Mouse (Mus musculus) liver, postnatal 0 days (tissue): Measurements from ENCODE around the gene Med12l.

Experiments
- CTCF ChIP-seq: sonication (generic); IDR thresholded peaks from 2 replicates; pipeline ENCODE4 v1.5.1; 2016; ENCODE audit warnings: antibody characterized with exemption, low read depth
- EP300 ChIP-seq: IDR thresholded peaks from 2 replicates; pipeline ENCODE4 v1.6.1; 2016; ENCODE audit warnings: antibody characterized with exemption, low read depth, mild to moderate bottlenecking

- TF ChIP-seq CTCF (no peak), EP300 (no peak)
Measured at GRCm38 (mm10) chr3:59296563-59297130, 291.0 kb downstream of the Med12l start.
